Mouse (Mus musculus) neutrophil, adult 83 days (primary cell): Measurements from ENCODE around the gene Galnt13. TPM values are rescaled to one million over a fixed set of nuclear protein-coding genes. Genes with fewer than 3 reads are reported as not detected.

ENCODE experiments used
- total RNA-seq, 2 experiments: library from RNA; stranded (reverse); gene quantifications; one replicate each; pipeline ENCODE4 v1.2.4; 2023

Galnt13 gene
- not detected for total RNA-seq

GRCm38 (mm10) chr2:54435937-54436735, at the start of gene Galnt13:
Galnt13 (plus strand) TSS chr2:54436317.

